Mouse (Mus musculus) liver, embryonic 12.5 days (tissue): ENCODE data around the gene Abtb2. TPM values are rescaled to one million over a fixed set of nuclear protein-coding genes. Genes with fewer than 3 reads are reported as not detected.

ENCODE experiments used
- ATAC-seq: fragments of 200-750 bp; cut with Nextera tagmentation; 2 replicates; pipeline ENCODE4 v1.8.0; 2017; ENCODE audit warnings: moderate number of reproducible peaks, mild to moderate bottlenecking, moderate library complexity
- H3K27ac ChIP-seq: fragments of 300-500 bp; sonication (generic); 2 replicates; pipeline ENCODE4 v1.5.1; 2016; ENCODE audit warnings: mild to moderate bottlenecking
- H3K27me3 ChIP-seq: fragments of 300-500 bp; sonication (generic); replicated peaks from 2 replicates; pipeline ENCODE4 v1.6.1; 2016; ENCODE audit warnings: mild to moderate bottlenecking, moderate library complexity
- H3K36me3 ChIP-seq: fragments of 300-500 bp; sonication (generic); 2 replicates; pipeline ENCODE4 v1.6.1; 2016; ENCODE audit warnings: mild to moderate bottlenecking, moderate library complexity
- H3K4me1 ChIP-seq: fragments of 300-500 bp; sonication (generic); 2 replicates; pipeline ENCODE4 v1.6.1; 2016
- H3K4me2 ChIP-seq: fragments of 300-500 bp; sonication (generic); 2 replicates; pipeline ENCODE4 v1.6.1; 2016; ENCODE audit warnings: mild to moderate bottlenecking, moderate library complexity
- H3K4me3 ChIP-seq: fragments of 300-500 bp; sonication (generic); 2 replicates; pipeline ENCODE4 v1.5.1; 2016; ENCODE audit warnings: mild to moderate bottlenecking, moderate library complexity
- H3K9ac ChIP-seq: fragments of 300-500 bp; sonication (generic); 2 replicates; pipeline ENCODE4 v1.6.1; 2016; ENCODE audit warnings: mild to moderate bottlenecking, moderate library complexity
- H3K9me3 ChIP-seq: fragments of 300-500 bp; sonication (generic); replicated peaks from 2 replicates; pipeline ENCODE4 v1.6.1; 2016; ENCODE audit warnings: mild to moderate bottlenecking, moderate library complexity
- WGBS: fragments of 180-500 bp; shearing (Covaris S2); methylation state at CpG from one replicate; pipeline ENCODE4 v1.1.7; 2016; ENCODE audit not compliant: insufficient replicate concordance; 5-methylcytosine and 5-hydroxymethylcytosine counted together
- polyA plus RNA-seq: library from polyadenylated mRNA; unstranded; fragments of >200 nt; fragmentation: Nextera tagmentation; extraction: Ambion mirVana; gene quantifications from 2 replicates; pipeline ENCODE4 v1.2.1, GENCODE M21; 2016

Abtb2 gene
- polyA plus RNA-seq, 1 experiment from 2014 or later, result 4.1 TPM

GRCm38 (mm10) chr2:103755458-103756085 lies 189.5 kb downstream of the Abtb2 start:
- WGBS, result 76% methylated on average over 9 of the region's 9 CpGs
- H3K4me2 ChIP-seq, result no peak overlapping the region
- no peaks in the 10 kb centered on the region for H3K9me3 ChIP-seq
- ATAC-seq, result no peak
- H3K4me3 ChIP-seq, result no peak overlapping the region
- no peak overlapping the region for H3K27ac ChIP-seq
- H3K27me3 ChIP-seq, result no peaks in the 10 kb centered on the region
- no peak overlapping the region for H3K9ac ChIP-seq
- peaks cover 12% of the 10 kb centered on the region for H3K4me1 ChIP-seq
- peaks cover 73% of the 10 kb centered on the region for H3K36me3 ChIP-seq

- no peak for ATAC-seq
- peaks cover 29% of the 10 kb centered on the region for H3K4me1 ChIP-seq
- WGBS, result under 1% methylated on average over 12 of the region's 12 CpGs
- peak overlapping the region; percentile 80 for H3K27ac ChIP-seq
- H3K27me3 ChIP-seq, result no peaks in the 10 kb centered on the region
- peak overlapping the region; percentile 76 for H3K9ac ChIP-seq
- H3K9me3 ChIP-seq, result no peaks in the 10 kb centered on the region
- peak overlapping the region; percentile 79 for H3K4me3 ChIP-seq
- peaks cover 33% of the 10 kb centered on the region for H3K36me3 ChIP-seq
- peak overlapping the region; percentile 77 for H3K4me2 ChIP-seq
These were observed 194.3 kb downstream of the Abtb2 start for GRCm38 (mm10) chr2:103760421-103760820.

GRCm38 (mm10) chr2:103760906-103761716 lies 195.0 kb downstream of the Abtb2 start, which contains the start of gene Nat10:
Gene Nat10, minus strand, starts transcription at chr2:103761270.
- ATAC-seq, result peak; percentile 92
- Histone ChIP-seq H3K4me3 (peak within 1 kb of the TSS; percentile 79), H3K36me3 (peaks cover 32% of the 10 kb centered on the region), H3K27me3 (no peaks in the 10 kb centered on the region), H3K4me2 (peak within 1 kb of the TSS; percentile 77), H3K9ac (peak within 1 kb of the TSS; percentile 76), H3K9me3 (no peaks in the 10 kb centered on the region), H3K4me1 (peaks cover 29% of the 10 kb centered on the region), H3K27ac (peak within 1 kb of the TSS; percentile 80)
- under 1% methylated on average over 47 of the region's 47 CpGs for WGBS

DNA sequence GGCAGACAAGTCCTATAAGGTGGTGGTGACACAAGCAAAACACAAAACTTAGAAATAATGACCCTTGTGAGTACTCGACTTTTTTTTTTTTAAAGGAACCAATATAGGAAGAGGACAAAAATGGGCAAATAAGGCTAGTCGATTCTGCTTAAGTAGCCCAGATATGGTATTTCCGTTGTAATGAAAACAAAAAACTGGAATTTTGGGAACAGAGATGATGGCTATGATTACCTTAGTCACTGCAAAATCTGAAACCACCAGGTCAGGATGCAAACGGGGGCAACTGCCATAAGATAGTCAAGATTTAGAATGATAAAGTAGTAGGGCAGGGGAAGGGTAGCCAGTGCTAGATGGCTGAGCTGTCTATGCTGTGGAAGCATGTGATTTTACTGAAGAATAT lies 195.9 kb downstream of the Abtb2 start:
- peaks cover 29% of the 10 kb centered on the region for H3K4me1 ChIP-seq
- peak overlapping the region; percentile 77 for H3K4me2 ChIP-seq
- peak overlapping the region; percentile 79 for H3K4me3 ChIP-seq
- no peak for ATAC-seq
- no peaks in the 10 kb centered on the region for H3K9me3 ChIP-seq
- WGBS, result 18% methylated on average over 4 of the region's 4 CpGs
- peaks cover 32% of the 10 kb centered on the region for H3K36me3 ChIP-seq
- no peaks in the 10 kb centered on the region for H3K27me3 ChIP-seq
- H3K9ac ChIP-seq, result peak overlapping the region; percentile 55
- 0 out of 2 replicates have a peak overlapping the region, but pooled peaks have one; percentile 80 for H3K27ac ChIP-seq

DNA sequence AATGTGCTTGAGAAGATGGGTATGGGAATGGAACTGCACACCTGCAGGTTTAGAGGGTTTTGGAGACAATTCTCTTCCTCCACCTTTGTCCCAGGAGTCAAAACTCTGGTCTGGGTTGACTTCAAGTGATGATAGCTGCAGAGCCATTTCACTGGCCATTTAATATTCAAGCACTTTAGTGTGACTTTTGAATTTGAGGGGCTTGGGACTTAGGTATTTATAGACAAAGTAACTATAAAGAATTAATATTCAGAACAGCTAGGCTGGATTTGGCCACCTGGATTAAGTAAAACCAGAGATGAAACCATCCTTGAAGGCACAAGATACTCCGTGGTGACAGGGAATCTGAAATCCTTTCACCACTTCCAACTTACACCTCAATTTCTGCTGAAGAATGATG lies 196.4 kb downstream of the Abtb2 start:
- Histone ChIP-seq H3K4me3 (no peak overlapping the region), H3K9me3 (no peaks in the 10 kb centered on the region), H3K4me1 (peaks cover 29% of the 10 kb centered on the region), H3K27me3 (no peaks in the 10 kb centered on the region), H3K4me2 (peak overlapping the region; percentile 77), H3K36me3 (peaks cover 29% of the 10 kb centered on the region), H3K9ac (no peak overlapping the region), H3K27ac (0 out of 2 replicates have a peak overlapping the region, but pooled peaks have one; percentile 20)
- no peak for ATAC-seq
- 51% methylated on average over 1 of the region's 1 CpGs for WGBS

Other genes starting within 250 kb of the Abtb2 start
- 0.06 TPM in 1 of 2 replicates, not detected in the other for gene Elf5, start 154.6 kb upstream of the Abtb2 start, polyA plus RNA-seq
- gene Cat, start 81.2 kb upstream of the Abtb2 start, polyA plus RNA-seq, result 127 and 138 TPM in 2 replicates
- gene Nat10, start 195.0 kb downstream of the Abtb2 start, polyA plus RNA-seq, result 35.0 and 35.3 TPM in 2 replicates
- 235 and 238 TPM in 2 replicates for gene Caprin1, start 231.3 kb downstream of the Abtb2 start, polyA plus RNA-seq